Mouse (Mus musculus) adrenal gland, postnatal 14 days (tissue): ENCODE measurements around the gene Vmn2r65. TPM values are rescaled to one million over a fixed set of nuclear protein-coding genes. Genes with fewer than 3 reads are reported as not detected.

Experiments
- DNase-seq: peaks from one replicate; pipeline ENCODE4 v3.0.0; 2021; ENCODE audit warnings: mixed read lengths
- long read RNA-seq, 2 experiments: library from polyadenylated mRNA; stranded (forward); transcript quantifications; one replicate each; pipeline ENCODE4 v2.0.0; 2021
- total RNA-seq: library from RNA; stranded (reverse); gene quantifications from 2 replicates; pipeline ENCODE4 v1.2.3, GENCODE M21; 2021

The Vmn2r65 gene
- total RNA-seq = not detected in 2 replicates
- long read RNA-seq, experiment 1 = 0 reads
- long read RNA-seq, experiment 2 = 0 reads

- DNase-seq = no peak
Observed at GRCm38 (mm10) chr7:84964015-84964414, at the start of gene Vmn2r65. Gene Vmn2r65 (minus strand): TSS chr7:84964115.

- no peak for DNase-seq
Observed at GRCm38 (mm10) chr7:85012168-85012567, 48.3 kb upstream of the Vmn2r65 start, which contains the start of gene Vmn2r66. Gene Vmn2r66 (minus strand): TSS chr7:85012268.

- no peak for DNase-seq
Observed at GRCm38 (mm10) chr7:84996694-84997093, 32.8 kb upstream of the Vmn2r65 start.

Other genes with a start within 250 kb of the Vmn2r65 start
- not detected in 2 replicates for gene Olfr291, start 110.6 kb downstream of the Vmn2r65 start, total RNA-seq
- gene Vmn2r66, start 48.2 kb upstream of the Vmn2r65 start, total RNA-seq = not detected in 2 replicates
- not detected in 2 replicates for gene Vmn2r67, start 191.9 kb upstream of the Vmn2r65 start, total RNA-seq